10 mouse cellular contexts compared by ENCODE assay signal in the genomic region with DNA sequence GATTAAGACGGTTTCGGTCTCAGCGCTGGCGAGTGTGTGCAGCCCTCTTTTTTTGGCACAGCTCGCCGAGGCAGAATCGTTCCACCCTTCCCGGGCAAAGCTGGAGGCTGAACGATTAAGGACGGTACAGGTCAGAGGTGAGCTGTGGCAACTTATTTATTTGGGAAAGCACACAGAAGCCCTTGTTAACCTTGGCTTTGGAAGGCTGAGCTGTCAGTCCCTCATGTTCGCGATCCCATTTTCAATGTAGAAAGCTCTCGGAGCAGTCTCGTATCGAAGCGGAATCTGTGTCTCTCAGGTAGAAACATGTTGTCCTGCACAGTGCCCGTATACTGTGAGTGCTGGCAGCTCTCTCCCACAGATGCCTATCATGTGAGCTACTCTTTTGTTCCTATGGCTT.
DNase-seq lines count a peak whose midpoint lies in the region; ATAC-seq and TF ChIP-seq lines count a peak whose summit lies in the region.
"Had no signal": no experiment of that assay in that cellular context is flagged by ENCODE, and none has a peak within 500 bp of the region (broad histone marks: within the 10 kb centered on the region; RNA-seq: fewer than 3 reads in every experiment).

No protein-coding gene starts in this region.

- H3K4me2 ChIP-seq in heart, embryonic 11.5 days = peak overlapping the region; percentile 40; the same call in 1 of the 2 replicates

- H3K27me3 ChIP-seq in heart, embryonic 11.5 days (ENCODE audit: control insufficient read depth, insufficient read depth, low read length) = no peaks in the 10 kb centered on the region
- H3K27me3 ChIP-seq in testis, adult 2 months (ENCODE audit: control insufficient read depth, insufficient read depth, low read length) = no peaks in the 10 kb centered on the region
- H3K27me3 ChIP-seq: CH12.LX had no signal

- H3K9me3 ChIP-seq in heart, embryonic 11.5 days (replicated peaks; ENCODE audit: control insufficient read depth, low read length) = no peaks in the 10 kb centered on the region

- intact Hi-C loops in heart, postnatal 25 days (cut with DNase I) = no loop called here

- H3K4me1 ChIP-seq in heart, embryonic 11.5 days (ENCODE audit: control insufficient read depth, insufficient read depth, low read length) = peaks cover 3% of the 10 kb centered on the region; the same call in 1 of the 2 replicates
- H3K4me1 ChIP-seq in testis, adult 2 months (ENCODE audit: control insufficient read depth, insufficient read depth, low read length) = peaks cover 3% of the 10 kb centered on the region; the same call in 1 of the 2 replicates

- DNase-seq in heart, postnatal 25 days (ENCODE audit: low spot score) = no peak
- no peak for DNase-seq in testis, postnatal 10 days (ENCODE audit: low spot score)
- DNase-seq in kidney, postnatal 36 days = peak; percentile 14 to 40
- no peak for DNase-seq in spleen, postnatal 36 days (ENCODE audit: low spot score in 2 of 2)
- DNase-seq in gastrocnemius, postnatal 25 days = no peak
- DNase-seq in urinary bladder, adult 2 months (ENCODE audit: low spot score) = no peak
- DNase-seq: cerebellum, adult 2 months had no signal

- H3K27ac ChIP-seq in heart, embryonic 11.5 days (ENCODE audit: low read depth, low read length) = no peak overlapping the region
- no peak overlapping the region for H3K27ac ChIP-seq in testis, adult 2 months (ENCODE audit: control insufficient read depth, insufficient read depth, low read depth, low read length)

- 74% methylated on average over 17 of the region's 17 CpGs for WGBS in heart, embryonic 11.5 days (ENCODE audit: insufficient replicate concordance)

- ATAC-seq in heart, embryonic 11.5 days (replicated peaks; ENCODE audit: insufficient number of reproducible peaks, low FRiP score, low TSS enrichment) = no peak

- no peak for TF ChIP-seq POLR2A in testis, adult 2 months (IDR thresholded peaks at IDR 0.05; ENCODE audit: control insufficient read depth, low read depth, low read length)

- no peaks in the 10 kb centered on the region for H3K36me3 ChIP-seq in heart, embryonic 11.5 days (ENCODE audit: control insufficient read depth, insufficient read depth, low read length)
- H3K36me3 ChIP-seq in testis, adult 2 months (ENCODE audit: control insufficient read depth, insufficient read depth, low read length) = no peaks in the 10 kb centered on the region

- TF ChIP-seq CTCF in testis, adult 2 months (IDR thresholded peaks at IDR 0.05; ENCODE audit: control insufficient read depth, insufficient read depth, insufficient replicate concordance, low read depth, low read length) = no peak

- no peak overlapping the region for H3K4me3 ChIP-seq in heart, embryonic 11.5 days (ENCODE audit: low read depth, low read length)
- peak overlapping the region; percentile 47 for H3K4me3 ChIP-seq in testis, adult 2 months (ENCODE audit: control insufficient read depth, low read depth, low read length)

- H3K9ac ChIP-seq in heart, embryonic 11.5 days (ENCODE audit: low read depth, low read length) = no peak overlapping the region

Comparison
In these comparisons a context has a peak if more than half of its experiments do, and no peak if none do; other contexts are left out.
1. DNase-seq: peak in kidney, postnatal 36 days (2 of 2); none in heart, postnatal 25 days (single experiment), testis, postnatal 10 days (single experiment), spleen, postnatal 36 days (0 of 2), gastrocnemius, postnatal 25 days (single experiment) and urinary bladder, adult 2 months (single experiment).